Mouse (Mus musculus): ENCODE data around the gene Mitd1. TPM values are rescaled to one million over a fixed set of nuclear protein-coding genes. Genes with fewer than 3 reads are reported as not detected.

The Mitd1 gene
- polyA plus RNA-seq, 1 experiment from 2014 or later, result 21.7 TPM

GRCm38 (mm10) chr1:37866286-37866685 is 23.9 kb downstream of the Mitd1 start, which contains the start of gene Tsga10:
Tsga10 (minus strand) TSS chr1:37866429.
- Histone ChIP-seq H3K4me2 (replicated peaks) (peak within 1 kb of the TSS; percentile 70), H3K9me3 (replicated peaks) (no peaks in the 10 kb centered on the region), H3K27ac (peak within 1 kb of the TSS; percentile 91), H3K27me3 (no peaks in the 10 kb centered on the region; the same call in 1 of the 2 replicates), H3K9ac (peak within 1 kb of the TSS; percentile 76), H3K4me1 (no peaks in the 10 kb centered on the region), H3K4me3 (peak within 1 kb of the TSS; percentile 68), H3K36me3 (no peaks in the 10 kb centered on the region)
- WGBS, result 84% methylated on average over 6 of the region's 6 CpGs
- ATAC-seq (ENCODE audit: low FRiP score), result no peak

GRCm38 (mm10) chr1:37865401-37866215 is 24.6 kb downstream of the Mitd1 start:
- ATAC-seq (ENCODE audit: low FRiP score), result no peak
- Histone ChIP-seq H3K9ac (peak overlapping the region; percentile 76), H3K27ac (peak overlapping the region; percentile 91), H3K4me3 (peak overlapping the region; percentile 68), H3K9me3 (replicated peaks) (no peaks in the 10 kb centered on the region), H3K27me3 (no peaks in the 10 kb centered on the region; the same call in 1 of the 2 replicates), H3K36me3 (no peaks in the 10 kb centered on the region), H3K4me2 (replicated peaks) (peak overlapping the region; percentile 70), H3K4me1 (no peaks in the 10 kb centered on the region)
- WGBS, result 14% methylated on average over 23 of the region's 23 CpGs

- ATAC-seq (ENCODE audit: low FRiP score), result peak; percentile 98
- no peaks in the 10 kb centered on the region for H3K36me3 ChIP-seq
- peak overlapping the region; percentile 70 for H3K4me2 ChIP-seq (replicated peaks)
- WGBS, result 1% methylated on average over 87 of the region's 90 CpGs
- no peaks in the 10 kb centered on the region for H3K4me1 ChIP-seq
- H3K4me3 ChIP-seq, result peak overlapping the region; percentile 68
- H3K9ac ChIP-seq, result peak overlapping the region; percentile 76
- peak overlapping the region; percentile 94 for H3K27ac ChIP-seq
- H3K9me3 ChIP-seq (replicated peaks), result no peaks in the 10 kb centered on the region
- no peaks in the 10 kb centered on the region; the same call in 1 of the 2 replicates for H3K27me3 ChIP-seq
Observed at GRCm38 (mm10) chr1:37864511-37865400, 25.5 kb downstream of the Mitd1 start.

- no peak overlapping the region for H3K9ac ChIP-seq
- ATAC-seq (ENCODE audit: low FRiP score), result no peak
- no peaks in the 10 kb centered on the region for H3K9me3 ChIP-seq (replicated peaks)
- no peak overlapping the region for H3K4me2 ChIP-seq (replicated peaks)
- H3K4me3 ChIP-seq, result no peak overlapping the region
- WGBS, result 49% methylated on average over 2 of the region's 2 CpGs
- no peaks in the 10 kb centered on the region for H3K27me3 ChIP-seq
- H3K27ac ChIP-seq, result no peak overlapping the region
- H3K4me1 ChIP-seq, result peaks cover 4% of the 10 kb centered on the region; the same call in 1 of the 2 replicates
- peaks cover 13% of the 10 kb centered on the region for H3K36me3 ChIP-seq
Observed at GRCm38 (mm10) chr1:37850696-37851095, 39.5 kb downstream of the Mitd1 start.

GRCm38 (mm10) chr1:37846878-37847277 is 43.3 kb downstream of the Mitd1 start:
- H3K27me3 ChIP-seq, result no peaks in the 10 kb centered on the region
- H3K4me3 ChIP-seq, result no peak overlapping the region
- H3K27ac ChIP-seq, result no peak overlapping the region
- H3K4me1 ChIP-seq, result peaks cover 4% of the 10 kb centered on the region; the same call in 1 of the 2 replicates
- WGBS, result 83% methylated on average over 8 of the region's 8 CpGs
- H3K9me3 ChIP-seq (replicated peaks), result no peaks in the 10 kb centered on the region
- no peak overlapping the region for H3K9ac ChIP-seq
- no peak for ATAC-seq (ENCODE audit: low FRiP score)
- H3K4me2 ChIP-seq (replicated peaks), result no peak overlapping the region
- H3K36me3 ChIP-seq, result no peaks in the 10 kb centered on the region

- peaks cover 16% of the 10 kb centered on the region for H3K36me3 ChIP-seq
- no peak for ATAC-seq (ENCODE audit: low FRiP score)
- H3K27ac ChIP-seq, result no peak overlapping the region
- H3K4me2 ChIP-seq (replicated peaks), result no peak overlapping the region
- no peaks in the 10 kb centered on the region for H3K27me3 ChIP-seq
- no peak overlapping the region for H3K9ac ChIP-seq
- 70% methylated on average over 2 of the region's 2 CpGs for WGBS
- no peaks in the 10 kb centered on the region for H3K9me3 ChIP-seq (replicated peaks)
- H3K4me3 ChIP-seq, result no peak overlapping the region
- no peaks in the 10 kb centered on the region for H3K4me1 ChIP-seq
Observed at GRCm38 (mm10) chr1:37831681-37832080, 58.5 kb downstream of the Mitd1 start.

Other genes with a start within 250 kb of the Mitd1 start
- gene 2010300C02Rik, start 170.3 kb downstream of the Mitd1 start, polyA plus RNA-seq (2016; fragmentation: Nextera tagmentation; extraction: Ambion mirVana), result 2.6 TPM in 2 replicates
- 20.3 and 21.5 TPM in 2 replicates for gene Tsga10, start 24.0 kb downstream of the Mitd1 start, polyA plus RNA-seq (2016; fragmentation: Nextera tagmentation; extraction: Ambion mirVana)
- gene Lipt1, start 18.7 kb downstream of the Mitd1 start, polyA plus RNA-seq (2016; fragmentation: Nextera tagmentation; extraction: Ambion mirVana), result 8.8 and 8.9 TPM in 2 replicates
- 185 and 220 TPM in 2 replicates for gene Mrpl30, start 66 bp upstream of the Mitd1 start, polyA plus RNA-seq (2016; fragmentation: Nextera tagmentation; extraction: Ambion mirVana)
- gene Lyg2, start 26.1 kb upstream of the Mitd1 start, polyA plus RNA-seq (2016; fragmentation: Nextera tagmentation; extraction: Ambion mirVana), result not detected in 2 replicates
- gene Lyg1, start 67.3 kb upstream of the Mitd1 start, polyA plus RNA-seq (2016; fragmentation: Nextera tagmentation; extraction: Ambion mirVana), result not detected in 2 replicates
- 155 and 161 TPM in 2 replicates for gene Txndc9, start 107.5 kb upstream of the Mitd1 start, polyA plus RNA-seq (2016; fragmentation: Nextera tagmentation; extraction: Ambion mirVana)
- gene Eif5b, start 107.6 kb upstream of the Mitd1 start, polyA plus RNA-seq (2016; fragmentation: Nextera tagmentation; extraction: Ambion mirVana), result 31.3 and 34.0 TPM in 2 replicates
- gene Rev1, start 239.4 kb upstream of the Mitd1 start, polyA plus RNA-seq (2016; fragmentation: Nextera tagmentation; extraction: Ambion mirVana), result 40.4 and 44.2 TPM in 2 replicates

All from hindbrain, embryonic 12.5 days (tissue).